Mouse (Mus musculus) embryonic facial prominence, embryonic 11.5 days (tissue): ENCODE results near the gene Mrpl41. TPM values are rescaled to one million over a fixed set of nuclear protein-coding genes. Genes with fewer than 3 reads are reported as not detected.
A peak's percentile ranks its signal among the peaks of the same experiment; 100 is the strongest.

Experiments used
- ATAC-seq: fragments of 200-750 bp; cut with Nextera tagmentation; replicated peaks from 2 replicates; pipeline ENCODE4 v1.8.0; 2017; ENCODE audit warnings: low read depth; ENCODE audit not compliant: insufficient number of reproducible peaks, low FRiP score, low TSS enrichment
- DNase-seq: peaks from one replicate; pipeline ENCODE4 v3.0.0-alpha.2; 2015; ENCODE audit warnings: low spot score
- H3K27ac ChIP-seq: fragments of 300-500 bp; sonication (generic); replicated peaks from 2 replicates; pipeline ENCODE4 v1.5.1; 2014; ENCODE audit warnings: mild to moderate bottlenecking, low read depth, low read length, control low read depth
- H3K27me3 ChIP-seq: fragments of 300-500 bp; sonication (generic); 2 replicates; pipeline ENCODE4 v1.6.1; 2014; ENCODE audit warnings: mild to moderate bottlenecking, low read length, moderate library complexity, mixed read lengths; ENCODE audit not compliant: control insufficient read depth, insufficient read depth
- H3K36me3 ChIP-seq: fragments of 300-500 bp; sonication (generic); replicated peaks from 2 replicates; pipeline ENCODE4 v1.6.1; 2014; ENCODE audit warnings: low read depth, mild to moderate bottlenecking, low read length, moderate library complexity, mixed read lengths; ENCODE audit not compliant: control insufficient read depth, insufficient read depth
- H3K4me1 ChIP-seq: fragments of 300-500 bp; sonication (generic); 2 replicates; pipeline ENCODE4 v1.6.1; 2014; ENCODE audit warnings: low read length, mixed read lengths; ENCODE audit not compliant: control insufficient read depth, insufficient read depth
- H3K4me2 ChIP-seq: fragments of 300-500 bp; sonication (generic); 2 replicates; pipeline ENCODE4 v1.6.1; 2014; ENCODE audit warnings: low read depth, mild to moderate bottlenecking, control low read depth, low read length, moderate library complexity
- H3K4me3 ChIP-seq: fragments of 300-500 bp; sonication (generic); 2 replicates; pipeline ENCODE4 v1.5.1; 2014; ENCODE audit warnings: low read depth, low read length, control low read depth
- H3K9ac ChIP-seq: fragments of 300-500 bp; sonication (generic); replicated peaks from 2 replicates; pipeline ENCODE4 v1.6.1; 2014; ENCODE audit warnings: mild to moderate bottlenecking, control low read depth, low read length
- H3K9me3 ChIP-seq: fragments of 300-500 bp; sonication (generic); replicated peaks from 2 replicates; pipeline ENCODE4 v1.6.1; 2016; ENCODE audit warnings: mild to moderate bottlenecking, low read length, inconsistent platforms, mixed read lengths; ENCODE audit not compliant: control insufficient read depth
- WGBS: fragments of 180-500 bp; shearing (Covaris S2); extraction: QIAGEN DNeasy Blood & Tissue Kit; methylation state at CpG from one replicate; pipeline ENCODE4 v1.1.7; 2014; 5-methylcytosine and 5-hydroxymethylcytosine counted together
- microRNA-seq: library from miRNA; unstranded; fragments of <30 nt; microRNA quantifications from one replicate; pipeline ENCODE4, GENCODE M21; 2016; ENCODE audit warnings: borderline number of aligned reads
- polyA plus RNA-seq: library from polyadenylated mRNA; unstranded; fragments of >200 nt; fragmentation: Nextera tagmentation; extraction: Ambion mirVana; gene quantifications from 2 replicates; pipeline ENCODE4 v1.2.1, GENCODE M21; 2014

Gene Mrpl41
- polyA plus RNA-seq, 1 experiment from 2014 or later = 153 TPM

GRCm38 (mm10) chr2:24929593-24929992, 45.3 kb downstream of the Mrpl41 start:
- WGBS = 87% methylated on average over 5 of the region's 5 CpGs
- H3K36me3 ChIP-seq = no peaks in the 10 kb centered on the region
- no peaks in the 10 kb centered on the region for H3K27me3 ChIP-seq
- ATAC-seq (no peak), DNase-seq (no peak)
- H3K4me1 ChIP-seq = no peaks in the 10 kb centered on the region
- H3K4me3 ChIP-seq = no peak overlapping the region
- no peak overlapping the region for H3K27ac ChIP-seq
- H3K4me2 ChIP-seq = no peak overlapping the region
- H3K9ac ChIP-seq = no peak overlapping the region
- H3K9me3 ChIP-seq = no peaks in the 10 kb centered on the region

GRCm38 (mm10) chr2:24929119-24929518, 45.8 kb downstream of the Mrpl41 start:
- 62% methylated on average over 2 of the region's 2 CpGs for WGBS
- no peaks in the 10 kb centered on the region for H3K9me3 ChIP-seq
- no peaks in the 10 kb centered on the region for H3K4me1 ChIP-seq
- DNase-seq = no peak
- no peak overlapping the region for H3K9ac ChIP-seq
- no peaks in the 10 kb centered on the region for H3K36me3 ChIP-seq
- no peak overlapping the region for H3K4me3 ChIP-seq
- no peak for ATAC-seq
- H3K27ac ChIP-seq = no peak overlapping the region
- no peak overlapping the region for H3K4me2 ChIP-seq
- H3K27me3 ChIP-seq = no peaks in the 10 kb centered on the region

GRCm38 (mm10) chr2:24927810-24928479, 47.0 kb downstream of the Mrpl41 start:
- Histone ChIP-seq H3K27ac (no peak overlapping the region), H3K4me2 (no peak overlapping the region), H3K27me3 (no peaks in the 10 kb centered on the region), H3K9ac (no peak overlapping the region), H3K4me3 (no peak overlapping the region), H3K36me3 (no peaks in the 10 kb centered on the region), H3K9me3 (no peaks in the 10 kb centered on the region), H3K4me1 (no peaks in the 10 kb centered on the region)
- WGBS = 64% methylated on average over 4 of the region's 4 CpGs
- peak; percentile 43 for DNase-seq
- 0 out of 2 replicates have a peak, but pooled peaks have one; percentile 26 for ATAC-seq

- ATAC-seq = no peak
- H3K36me3 ChIP-seq = no peaks in the 10 kb centered on the region
- DNase-seq = no peak
- no peak overlapping the region for H3K27ac ChIP-seq
- no peaks in the 10 kb centered on the region for H3K27me3 ChIP-seq
- WGBS = 73% methylated on average over 7 of the region's 7 CpGs
- H3K9me3 ChIP-seq = no peaks in the 10 kb centered on the region
- no peak overlapping the region for H3K9ac ChIP-seq
- H3K4me2 ChIP-seq = no peak overlapping the region
- H3K4me3 ChIP-seq = no peak overlapping the region
- no peaks in the 10 kb centered on the region for H3K4me1 ChIP-seq
Measured at GRCm38 (mm10) chr2:24926965-24927358, 47.9 kb downstream of the Mrpl41 start.

- no peak overlapping the region for H3K9ac ChIP-seq
Measured at GRCm38 (mm10) chr2:24926345-24926964, 48.4 kb downstream of the Mrpl41 start.

GRCm38 (mm10) chr2:24925284-24925683, 49.6 kb downstream of the Mrpl41 start:
- DNase-seq (no peak), ATAC-seq (no peak)
- no peaks in the 10 kb centered on the region for H3K9me3 ChIP-seq
- no peak overlapping the region for H3K9ac ChIP-seq
- no peaks in the 10 kb centered on the region for H3K36me3 ChIP-seq
- 83% methylated on average over 8 of the region's 8 CpGs for WGBS
- no peak overlapping the region for H3K27ac ChIP-seq
- no peaks in the 10 kb centered on the region for H3K4me1 ChIP-seq
- no peak overlapping the region for H3K4me3 ChIP-seq
- no peaks in the 10 kb centered on the region for H3K27me3 ChIP-seq
- no peak overlapping the region for H3K4me2 ChIP-seq

More at GRCm38 (mm10) chr2:24926345-24926964, 48.4 kb downstream of the Mrpl41 start:
- Histone ChIP-seq H3K4me3 (no peak overlapping the region), H3K9me3 (no peaks in the 10 kb centered on the region), H3K36me3 (no peaks in the 10 kb centered on the region), H3K4me1 (no peaks in the 10 kb centered on the region), H3K27ac (no peak overlapping the region), H3K27me3 (no peaks in the 10 kb centered on the region), H3K4me2 (no peak overlapping the region)
- DNase-seq = no peak
- WGBS = 86% methylated on average over 9 of the region's 9 CpGs
- ATAC-seq = no peak

Small RNA genes lying within 50 kb of the gene (microRNA-seq; reads per million reads assigned to microRNA genes)
- gene Gm22875 = not detected

Other genes starting within 250 kb of the Mrpl41 start
- gene Cacna1b, start 211.9 kb downstream of the Mrpl41 start, polyA plus RNA-seq = 1.8 and 2.1 TPM in 2 replicates
- gene Ehmt1, start 55.5 kb downstream of the Mrpl41 start, polyA plus RNA-seq = 95.5 and 97.4 TPM in 2 replicates
- gene Arrdc1, start 39.8 kb downstream of the Mrpl41 start, polyA plus RNA-seq = 10.7 and 15.9 TPM in 2 replicates
- gene Zmynd19, start 25.3 kb downstream of the Mrpl41 start, polyA plus RNA-seq = 27.6 and 29.8 TPM in 2 replicates
- 33.4 and 33.8 TPM in 2 replicates for gene Dph7, start 12.7 kb downstream of the Mrpl41 start, polyA plus RNA-seq
- 4.7 and 6.2 TPM in 2 replicates for gene Pnpla7, start 935 bp upstream of the Mrpl41 start, polyA plus RNA-seq
- gene Nsmf, start 79.3 kb upstream of the Mrpl41 start, polyA plus RNA-seq = 29.5 and 36.2 TPM in 2 replicates
- not detected in 2 replicates for gene Entpd8, start 105.2 kb upstream of the Mrpl41 start, polyA plus RNA-seq
- 0.13 TPM in 1 of 2 replicates, not detected in the other for gene Noxa1, start 120.1 kb upstream of the Mrpl41 start, polyA plus RNA-seq
- gene Nrarp, start 205.7 kb upstream of the Mrpl41 start, polyA plus RNA-seq = 16.8 and 17.0 TPM in 2 replicates
- gene Tor4a, start 221.8 kb upstream of the Mrpl41 start, polyA plus RNA-seq = 1.9 and 2.6 TPM in 2 replicates
- gene Nelfb, start 236.4 kb upstream of the Mrpl41 start, polyA plus RNA-seq = 90.5 and 92.2 TPM in 2 replicates
- not detected in 2 replicates for gene Stpg3, start 239.5 kb upstream of the Mrpl41 start, polyA plus RNA-seq
- 1.4 TPM in 1 of 2 replicates, not detected in the other for gene Fam166a, start 243.6 kb upstream of the Mrpl41 start, polyA plus RNA-seq
- 456 and 490 TPM in 2 replicates for gene Tubb4b, start 249.6 kb upstream of the Mrpl41 start, polyA plus RNA-seq